ENCODE assay signal across 8 mouse cellular contexts in the genomic region with DNA sequence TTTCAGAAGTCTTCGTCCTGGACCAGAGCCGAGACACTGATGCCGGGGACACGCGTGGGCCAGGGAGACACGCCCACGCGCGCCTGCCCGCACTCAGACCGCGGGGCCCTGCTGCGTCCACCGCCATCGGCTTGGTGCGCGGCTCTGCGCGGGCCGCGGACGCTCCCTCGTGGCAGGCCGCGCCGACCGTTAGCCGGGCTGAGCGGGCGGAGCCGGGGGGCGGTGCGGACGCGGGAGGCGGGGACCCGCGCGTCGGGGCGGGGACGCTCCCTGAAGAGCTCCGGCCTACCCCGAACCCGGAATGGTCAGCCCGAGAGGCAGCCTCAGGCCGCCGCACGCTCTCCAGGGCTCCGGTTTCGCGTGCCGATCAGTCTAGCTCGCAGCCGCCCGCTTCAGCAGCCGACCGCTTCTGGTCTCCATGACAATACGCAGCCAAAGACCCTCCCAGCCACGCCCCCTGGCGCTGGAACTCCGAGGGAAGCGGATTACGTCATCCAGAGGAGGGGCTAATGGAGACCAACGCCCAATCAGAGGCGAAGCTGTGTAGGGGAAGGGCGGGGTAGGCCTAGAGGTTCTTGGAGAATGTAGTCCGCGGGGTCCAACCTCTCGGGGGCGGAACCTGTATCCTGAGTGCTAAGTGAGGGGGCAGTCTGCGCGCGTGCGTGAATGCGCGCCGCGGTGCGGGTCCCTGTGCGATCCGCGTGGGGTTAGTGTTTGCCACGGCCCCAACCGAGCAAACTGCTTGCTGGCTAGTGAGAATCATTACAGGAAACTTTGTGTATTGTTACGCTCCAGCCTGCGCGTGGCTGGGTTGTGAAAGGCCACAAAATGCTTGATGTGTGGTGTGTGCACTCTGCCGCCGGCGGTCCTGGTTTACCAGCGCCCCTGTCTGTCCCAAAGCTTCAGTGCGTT. TPM values are rescaled to one million over a fixed set of nuclear protein-coding genes. Genes with fewer than 3 reads are reported as not detected.
DNase-seq lines count a peak whose midpoint lies in the region; ATAC-seq and TF ChIP-seq lines count a peak whose summit lies in the region.

No protein-coding gene starts in this region.

- no peaks in the 10 kb centered on the region for H3K36me3 ChIP-seq in G1E (replicated peaks)
- H3K36me3 ChIP-seq in forebrain, embryonic 14.5 days (ENCODE audit: control insufficient read depth, insufficient read depth, low read length): no peaks in the 10 kb centered on the region
- H3K36me3 ChIP-seq in liver, embryonic 16.5 days (ENCODE audit: control insufficient read depth, insufficient read depth): no peaks in the 10 kb centered on the region
- peaks cover 6% of the 10 kb centered on the region for H3K36me3 ChIP-seq in neural tube, embryonic 12.5 days
- H3K36me3 ChIP-seq in stomach, postnatal 0 days (ENCODE audit: control insufficient read depth, insufficient read depth, low read length): no peaks in the 10 kb centered on the region

- DNase-seq in G1E (ENCODE audit: low spot score): peak; percentile 96
- peak; percentile 94 for DNase-seq in cerebellum, adult 11-12 months
- peak; percentile 100 for DNase-seq in forebrain, embryonic 14.5 days (ENCODE audit: low spot score)
- DNase-seq in heart, postnatal 14 days: peak; percentile 95 to 97
- DNase-seq in large intestine, adult 2 months (ENCODE audit: low read depth, low spot score): peak; percentile 80
- peak; percentile 95 for DNase-seq in stomach, postnatal 0 days (ENCODE audit: low spot score)

- peak overlapping the region; percentile 83 for H3K4me2 ChIP-seq in forebrain, embryonic 14.5 days (ENCODE audit: low read length)
- peak overlapping the region; percentile 96 for H3K4me2 ChIP-seq in liver, embryonic 16.5 days (ENCODE audit: low read depth, low read length)
- H3K4me2 ChIP-seq in neural tube, embryonic 12.5 days (replicated peaks): peak overlapping the region; percentile 93
- H3K4me2 ChIP-seq in stomach, postnatal 0 days (replicated peaks; ENCODE audit: low read depth): peak overlapping the region; percentile 72

- H3K4me3 ChIP-seq in G1E (ENCODE audit: low read depth, low read length): peak overlapping the region; percentile 86
- H3K4me3 ChIP-seq in forebrain, embryonic 14.5 days (ENCODE audit: low read depth, low read length): peak overlapping the region; percentile 56
- peak overlapping the region; percentile 74 for H3K4me3 ChIP-seq in liver, embryonic 16.5 days (ENCODE audit: low read depth, low read length)
- peak overlapping the region; percentile 70 for H3K4me3 ChIP-seq in neural tube, embryonic 12.5 days
- peak overlapping the region; percentile 69 for H3K4me3 ChIP-seq in stomach, postnatal 0 days (ENCODE audit: low read depth, low read length)

- peak; percentile 98 for ATAC-seq in G1E (ENCODE audit: extremely low read depth, insufficient number of reproducible peaks, low FRiP score, poor library complexity, severe bottlenecking)
- ATAC-seq in forebrain, embryonic 14.5 days: peak; percentile 96
- peak; percentile 94 for ATAC-seq in liver, embryonic 16.5 days (ENCODE audit: low read depth)
- ATAC-seq in neural tube, embryonic 12.5 days (ENCODE audit: low FRiP score, low read depth): peak; percentile 93
- ATAC-seq in stomach, postnatal 0 days (ENCODE audit: low FRiP score, low TSS enrichment): peak; percentile 96

- under 1% methylated on average over 65 of the region's 93 CpGs for WGBS in forebrain, embryonic 14.5 days
- under 1% methylated on average over 92 of the region's 93 CpGs for WGBS in large intestine, adult 2 months
- WGBS in liver, embryonic 16.5 days (ENCODE audit: insufficient replicate concordance): under 1% methylated on average over 67 of the region's 93 CpGs
- WGBS in neural tube, embryonic 12.5 days: under 1% methylated on average over 93 of the region's 93 CpGs
- WGBS in stomach, postnatal 0 days: under 1% methylated on average over 70 of the region's 93 CpGs

- H3K9ac ChIP-seq in forebrain, embryonic 14.5 days (ENCODE audit: low read length): peak overlapping the region; percentile 61
- H3K9ac ChIP-seq in liver, embryonic 16.5 days (ENCODE audit: low read depth, low read length): peak overlapping the region; percentile 72
- peak overlapping the region; percentile 92 for H3K9ac ChIP-seq in neural tube, embryonic 12.5 days
- H3K9ac ChIP-seq in stomach, postnatal 0 days (ENCODE audit: low read length): peak overlapping the region; percentile 51

- no peak for TF ChIP-seq EP300 in stomach, postnatal 0 days (optimal IDR thresholded peaks at IDR 0.05)

- no peaks in the 10 kb centered on the region for H3K27me3 ChIP-seq in G1E (ENCODE audit: insufficient read depth, low read length)
- peaks cover 75% of the 10 kb centered on the region for H3K27me3 ChIP-seq in forebrain, embryonic 14.5 days (replicated peaks; ENCODE audit: control insufficient read depth, insufficient read depth, low read length)
- peaks cover 52% of the 10 kb centered on the region for H3K27me3 ChIP-seq in liver, embryonic 16.5 days (ENCODE audit: control insufficient read depth, insufficient read depth, low read depth, low read length)
- H3K27me3 ChIP-seq in neural tube, embryonic 12.5 days (replicated peaks): peaks cover 23% of the 10 kb centered on the region
- peaks cover 22% of the 10 kb centered on the region; the same call in 1 of the 2 replicates for H3K27me3 ChIP-seq in stomach, postnatal 0 days (ENCODE audit: control insufficient read depth, insufficient read depth, low read length)

- H3K4me1 ChIP-seq in G1E (ENCODE audit: insufficient read depth, low read depth, low read length): peaks cover 25% of the 10 kb centered on the region
- H3K4me1 ChIP-seq in forebrain, embryonic 14.5 days (ENCODE audit: control insufficient read depth, insufficient read depth, low read length): peaks cover 15% of the 10 kb centered on the region
- H3K4me1 ChIP-seq in liver, embryonic 16.5 days (ENCODE audit: control insufficient read depth, low read depth, low read length): peaks cover 18% of the 10 kb centered on the region
- H3K4me1 ChIP-seq in neural tube, embryonic 12.5 days: peaks cover 47% of the 10 kb centered on the region
- H3K4me1 ChIP-seq in stomach, postnatal 0 days (replicated peaks; ENCODE audit: control insufficient read depth, insufficient read depth): no peaks in the 10 kb centered on the region

- peaks cover 41% of the 10 kb centered on the region for H3K9me3 ChIP-seq in G1E (replicated peaks)
- no peaks in the 10 kb centered on the region for H3K9me3 ChIP-seq in forebrain, embryonic 14.5 days (replicated peaks; ENCODE audit: control insufficient read depth, low read length)
- no peaks in the 10 kb centered on the region for H3K9me3 ChIP-seq in liver, embryonic 16.5 days (replicated peaks; ENCODE audit: control insufficient read depth, low read length)
- H3K9me3 ChIP-seq in neural tube, embryonic 12.5 days: no peaks in the 10 kb centered on the region
- H3K9me3 ChIP-seq in stomach, postnatal 0 days (ENCODE audit: control insufficient read depth, low read length): no peaks in the 10 kb centered on the region

- peak overlapping the region; percentile 65; the same call in 1 of the 2 replicates for H3K27ac ChIP-seq in forebrain, embryonic 14.5 days (ENCODE audit: low read depth, low read length)
- H3K27ac ChIP-seq in liver, embryonic 16.5 days (ENCODE audit: low read length): peak overlapping the region; percentile 67; the same call in 1 of the 2 replicates
- peak overlapping the region; percentile 50; the same call in 1 of the 2 replicates for H3K27ac ChIP-seq in neural tube, embryonic 12.5 days
- peak overlapping the region; percentile 86 for H3K27ac ChIP-seq in stomach, postnatal 0 days (replicated peaks)

- intact Hi-C loops in heart, postnatal 14 days (cut with DNase I): loop anchor here (1.0 to 5.0 kb wide), 5 partner anchors 389 to 979 kb away; no protein-coding TSS in a partner anchor

- no peak for TF ChIP-seq CTCF in G1E (IDR thresholded peaks at IDR 0.05; ENCODE audit: low read depth, low read length)
- peak; percentile 47 for TF ChIP-seq CTCF in stomach, postnatal 0 days (IDR thresholded peaks at IDR 0.05; ENCODE audit: low read depth)

RNA-seq across cellular contexts. Expression of a gene that starts 1.5 kb away (rescaled TPM):
- total RNA-seq in G1E (2014; fragmentation: Nextera tagmentation): not detected in 2 replicates
- 0.12 and 0.16 TPM in 2 replicates for total RNA-seq in G1E (2017)
- polyA plus RNA-seq in G1E (2012): 0.55 and 0.70 TPM in 2 replicates
- 1.3 and 2.0 TPM in 2 replicates for polyA plus RNA-seq in forebrain, embryonic 14.5 days (2014; fragmentation: Nextera tagmentation; extraction: Ambion mirVana)
- total RNA-seq in heart, postnatal 14 days (2021): 1 to 10 TPM; 5.6 to 7.5 TPM
- 0.06 and 0.08 TPM in 2 replicates for polyA plus RNA-seq in large intestine, adult 2 months (2012; rRNA removed)
- polyA plus RNA-seq in liver, embryonic 16.5 days (2015; fragmentation: Nextera tagmentation; extraction: Ambion mirVana): not detected in 2 replicates
- 18.7 and 21.0 TPM in 2 replicates for polyA plus RNA-seq in neural tube, embryonic 12.5 days (2016; fragmentation: Nextera tagmentation; extraction: Ambion mirVana)
- 4.5 and 4.7 TPM in 2 replicates for polyA plus RNA-seq in stomach, postnatal 0 days (2015; fragmentation: Nextera tagmentation; extraction: Ambion mirVana)

Comparison
In these comparisons a context has a peak if more than half of its experiments do, and no peak if none do; other contexts are left out.
1. Peak in every context shown above with its lines: DNase-seq, ATAC-seq, H3K4me3 ChIP-seq and H3K27ac ChIP-seq.